Mouse (Mus musculus) T-cell, adult 66 days (primary cell): Measurements from ENCODE around the gene Katnb1. TPM values are rescaled to one million over a fixed set of nuclear protein-coding genes. Genes with fewer than 3 reads are reported as not detected.

Experiments
- total RNA-seq, 2 experiments: library from RNA; stranded (reverse); gene quantifications; 3 replicates in 1 of 2; 4 replicates in 1 of 2; pipeline ENCODE4 v1.2.4; 2023

The Katnb1 gene
- 10 to 100 TPM; 18.9 to 20.9 TPM for total RNA-seq

GRCm38 (mm10) chr8:95080381-95081341 is at the start of gene Katnb1:
Katnb1 (plus strand) TSS chr8:95081186.

GRCm38 (mm10) chr8:95054927-95055510 is 26.0 kb upstream of the Katnb1 start, which contains the start of gene Drc7:
Drc7 (plus strand) TSS chr8:95055103.

Other genes starting within 250 kb of the Katnb1 start
- gene Coq9, start 242.9 kb upstream of the Katnb1 start, total RNA-seq: 10 to 100 TPM; 28.2 to 45.3 TPM
- gene Ciapin1, start 242.8 kb upstream of the Katnb1 start, total RNA-seq: 10 to 100 TPM; 67.1 to 71.6 TPM
- gene Polr2c, start 223.7 kb upstream of the Katnb1 start, total RNA-seq: 10 to 100 TPM; 68.0 to 85.1 TPM
- gene Dok4, start 204.9 kb upstream of the Katnb1 start, total RNA-seq: 1 to 10 TPM; 1.1 to 1.3 TPM
- 1 to 10 TPM; 6.8 to 9.9 TPM for gene Ccdc102a, start 163.1 kb upstream of the Katnb1 start, total RNA-seq
- 10 to 100 TPM; 64.2 to 73.4 TPM for gene Adgrg5, start 157.5 kb upstream of the Katnb1 start, total RNA-seq
- gene Adgrg1, start 106.4 kb upstream of the Katnb1 start, total RNA-seq: 1 to 10 TPM; 7.3 to 9.8 TPM
- gene Adgrg3, start 63.5 kb upstream of the Katnb1 start, total RNA-seq: 1 to 10 TPM; 6.2 to 7.8 TPM
- under 1 TPM in 1 of 2 experiments, not detected in 1; 0.96 TPM for gene Drc7, start 26.1 kb upstream of the Katnb1 start, total RNA-seq
- gene Kifc3, start 121.6 kb downstream of the Katnb1 start, total RNA-seq: 1 to 10 TPM; 6.9 to 7.7 TPM
- not detected for gene Cngb1, start 225.4 kb downstream of the Katnb1 start, total RNA-seq
- gene Tepp, start 229.4 kb downstream of the Katnb1 start, total RNA-seq: not detected